Mouse (Mus musculus): Measurements from ENCODE around the gene E030018B13Rik.

DNA sequence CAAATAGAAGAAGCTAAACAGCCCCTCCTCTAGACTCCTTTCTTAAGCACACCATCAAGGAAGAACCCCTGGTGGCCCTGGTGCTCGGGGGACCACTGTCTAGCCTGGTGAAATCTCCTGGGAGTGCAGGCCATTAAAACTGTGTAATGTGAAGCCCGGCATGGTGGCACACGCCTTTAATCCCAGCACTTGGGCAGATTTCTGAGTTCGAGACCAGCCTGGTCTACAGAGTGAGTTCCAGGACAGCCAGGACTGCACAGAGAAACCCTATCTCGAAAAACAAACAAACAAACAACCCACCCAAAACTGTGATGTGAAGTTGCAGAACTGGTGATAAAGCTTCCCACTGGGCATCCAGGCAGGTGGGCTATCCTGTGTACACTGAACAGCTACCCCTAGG is 47.0 kb downstream of the E030018B13Rik start:
- no peak for TF ChIP-seq EP300 (IDR thresholded peaks at IDR 0.05; ENCODE audit: low read depth)
- no peak for TF ChIP-seq CTCF (IDR thresholded peaks at IDR 0.05; ENCODE audit: low read depth)

All from liver, embryonic 14.5 days (tissue).